Mouse (Mus musculus) cerebellum, adult 11 months (tissue): ENCODE data around the gene Glt28d2.

Source experiments
- DNase-seq: peaks from one replicate; pipeline ENCODE4 v3.0.0; 2022

The Glt28d2 gene

GRCm38 (mm10) chr3:85863996-85864395, 23.3 kb downstream of the Glt28d2 start:
- DNase-seq, result no peak

GRCm38 (mm10) chr3:85862886-85863285, 24.4 kb downstream of the Glt28d2 start:
- no peak for DNase-seq

- DNase-seq, result no peak
Observed at GRCm38 (mm10) chr3:85860996-85861395, 26.3 kb downstream of the Glt28d2 start.

- no peak for DNase-seq
Observed at GRCm38 (mm10) chr3:85859311-85859710, 28.0 kb downstream of the Glt28d2 start.

- DNase-seq, result no peak
Observed at GRCm38 (mm10) chr3:85858140-85859135, 28.9 kb downstream of the Glt28d2 start.

GRCm38 (mm10) chr3:85857083-85857482, 30.2 kb downstream of the Glt28d2 start:
- DNase-seq, result no peak

- DNase-seq, result no peak
Observed at GRCm38 (mm10) chr3:85855947-85856346, 31.4 kb downstream of the Glt28d2 start.

GRCm38 (mm10) chr3:85855043-85855442, 32.3 kb downstream of the Glt28d2 start:
- no peak for DNase-seq

- DNase-seq, result no peak
Observed at GRCm38 (mm10) chr3:85854143-85854542, 33.2 kb downstream of the Glt28d2 start.

GRCm38 (mm10) chr3:85853715-85854114, 33.6 kb downstream of the Glt28d2 start:
- no peak for DNase-seq

- DNase-seq, result no peak
Observed at GRCm38 (mm10) chr3:85850079-85850478, 37.2 kb downstream of the Glt28d2 start.

GRCm38 (mm10) chr3:85846316-85846715, 41.0 kb downstream of the Glt28d2 start:
- DNase-seq, result no peak

- DNase-seq, result no peak
Observed at GRCm38 (mm10) chr3:85845341-85845740, 42.0 kb downstream of the Glt28d2 start.

GRCm38 (mm10) chr3:85842881-85843218, 44.5 kb downstream of the Glt28d2 start:
- no peak for DNase-seq

GRCm38 (mm10) chr3:85842177-85842880, 45.0 kb downstream of the Glt28d2 start:
- DNase-seq, result no peak

- DNase-seq, result no peak
Observed at GRCm38 (mm10) chr3:85841454-85842176, 45.7 kb downstream of the Glt28d2 start.

GRCm38 (mm10) chr3:85833627-85834026, 53.7 kb downstream of the Glt28d2 start:
- DNase-seq, result no peak

- DNase-seq, result no peak
Observed at GRCm38 (mm10) chr3:85832490-85833155, 54.7 kb downstream of the Glt28d2 start.

- DNase-seq, result no peak
Observed at GRCm38 (mm10) chr3:85831785-85832184, 55.5 kb downstream of the Glt28d2 start.

- DNase-seq, result peak; percentile 3
Observed at GRCm38 (mm10) chr3:85829047-85829446, 58.3 kb downstream of the Glt28d2 start.

- no peak for DNase-seq
Observed at GRCm38 (mm10) chr3:85827815-85828214, 59.5 kb downstream of the Glt28d2 start.

GRCm38 (mm10) chr3:85827283-85827682, 60.0 kb downstream of the Glt28d2 start:
- DNase-seq, result no peak
